Mouse (Mus musculus) MEL (cell line): ENCODE measurements around the gene Ppt2. TPM values are rescaled to one million over a fixed set of nuclear protein-coding genes. Genes with fewer than 3 reads are reported as not detected.

ENCODE experiments used
- DNase-seq: peaks from one replicate; pipeline ENCODE4 v3.0.0; 2011; ENCODE audit warnings: low read depth, low spot score
- H3K27ac ChIP-seq: 2 replicates; pipeline ENCODE4 v1.5.1; 2012; ENCODE audit warnings: low read depth, mild to moderate bottlenecking, control low read depth, low read length, moderate library complexity; ENCODE audit not compliant: control insufficient read depth
- H3K27me3 ChIP-seq, 2 experiments: fragments of 150-350 bp in 1 of 2; sonication (generic) in 1 of 2; 2 replicates each; pipeline ENCODE4 v1.6.1; 2012; ENCODE audit warnings: low read length in 2 of 2, mild to moderate bottlenecking in 2 of 2, improper control_type of control experiment in 1 of 2, moderate library complexity in 1 of 2; ENCODE audit not compliant: insufficient read depth in 2 of 2, control insufficient read depth in 1 of 2
- H3K36me3 ChIP-seq, 2 experiments: 2 replicates each; pipeline ENCODE4 v1.6.1; 2012 to 2014; ENCODE audit warnings: low read length in 2 of 2, improper control_type of control experiment in 1 of 2, inconsistent platforms in 1 of 2, mild to moderate bottlenecking in 1 of 2; ENCODE audit not compliant: insufficient read depth in 2 of 2, control insufficient read depth in 1 of 2
- H3K4me1 ChIP-seq, 2 experiments: fragments of 150-350 bp in 1 of 2; sonication (generic) in 1 of 2; 2 replicates each; pipeline ENCODE4 v1.6.1; 2012; ENCODE audit warnings: low read length in 2 of 2, improper control_type of control experiment in 1 of 2, mild to moderate bottlenecking in 1 of 2; ENCODE audit not compliant: insufficient read depth in 2 of 2, control insufficient read depth in 1 of 2
- H3K4me3 ChIP-seq, 2 experiments: fragments of 150-350 bp in 1 of 2; sonication (generic) in 1 of 2; 2 replicates each; pipeline ENCODE4 v1.5.1; 2012; ENCODE audit warnings: low read depth in 2 of 2, low read length in 2 of 2, mild to moderate bottlenecking in 2 of 2, moderate library complexity in 2 of 2, control low read depth in 1 of 2, improper control_type of control experiment in 1 of 2; ENCODE audit not compliant: control insufficient read depth in 1 of 2, insufficient read depth in 1 of 2
- H3K79me2 ChIP-seq: 2 replicates; pipeline ENCODE4 v1.6.1; 2012; ENCODE audit warnings: mild to moderate bottlenecking, low read length, moderate library complexity; ENCODE audit not compliant: control insufficient read depth, poor library complexity, insufficient read depth
- H3K9ac ChIP-seq: 2 replicates; pipeline ENCODE4 v1.6.1; 2012; ENCODE audit warnings: low read depth, mild to moderate bottlenecking, control low read depth, low read length, moderate library complexity; ENCODE audit not compliant: control insufficient read depth, poor library complexity, severe bottlenecking
- H3K9me3 ChIP-seq: fragments of 150-350 bp; sonication (generic); replicated peaks from 2 replicates; pipeline ENCODE4 v1.6.1; 2012; ENCODE audit warnings: mild to moderate bottlenecking, low read length, improper control_type of control experiment, moderate library complexity; ENCODE audit not compliant: insufficient read depth
- CHD1 ChIP-seq: IDR thresholded peaks from 2 replicates; pipeline ENCODE4 v1.6.1; 2012; ENCODE audit warnings: low read depth, mild to moderate bottlenecking, inconsistent platforms, low read length, improper control_type of control experiment
- CHD2 ChIP-seq: IDR thresholded peaks from 2 replicates; pipeline ENCODE4 v1.6.1; 2011; ENCODE audit warnings: low read length, improper control_type of control experiment
- EP300 ChIP-seq, 2 experiments: IDR thresholded peaks; 2 replicates each; pipeline ENCODE4 v1.6.1; 2011; ENCODE audit warnings: improper control_type of control experiment in 2 of 2, low read length in 2 of 2, low read depth in 1 of 2, mild to moderate bottlenecking in 1 of 2
- GATA1 ChIP-seq: IDR thresholded peaks from 2 replicates; pipeline ENCODE4 v1.6.1; 2011; ENCODE audit warnings: low read depth, low read length, improper control_type of control experiment
- JUND ChIP-seq: IDR thresholded peaks from 2 replicates; pipeline ENCODE4 v1.6.1; 2011; ENCODE audit warnings: low read depth, mild to moderate bottlenecking, improper control_type of control experiment, low read length
- KAT2A ChIP-seq: conservative IDR thresholded peaks from 2 replicates; pipeline ENCODE4 v1.6.1; 2012; ENCODE audit warnings: low read depth, low read length, improper control_type of control experiment, inconsistent platforms
- MAFK ChIP-seq: IDR thresholded peaks from 2 replicates; pipeline ENCODE4 v1.6.1; 2011; ENCODE audit warnings: low read depth, mild to moderate bottlenecking, low read length, improper control_type of control experiment, borderline replicate concordance
- MAZ ChIP-seq: IDR thresholded peaks from 2 replicates; pipeline ENCODE4 v1.6.1; 2012; ENCODE audit warnings: low read depth, mild to moderate bottlenecking, inconsistent platforms, low read length, improper control_type of control experiment
- MEF2A ChIP-seq: IDR thresholded peaks from 2 replicates; pipeline ENCODE4 v1.6.1; 2014; ENCODE audit warnings: low read depth, mild to moderate bottlenecking, inconsistent platforms, low read length, improper control_type of control experiment; ENCODE audit not compliant: poor library complexity, insufficient replicate concordance, severe bottlenecking; ENCODE audit errors: extremely low read depth
- MYC ChIP-seq: IDR thresholded peaks from 2 replicates; pipeline ENCODE4 v1.6.1; 2011; ENCODE audit warnings: low read depth, mild to moderate bottlenecking, low read length, improper control_type of control experiment, moderate library complexity
- NELFE ChIP-seq: IDR thresholded peaks from 2 replicates; pipeline ENCODE4 v1.6.1; 2011; ENCODE audit warnings: low read depth, low read length, improper control_type of control experiment
- POLR2AphosphoS5 ChIP-seq: IDR thresholded peaks from 2 replicates; pipeline ENCODE4 v1.6.1; 2012; ENCODE audit warnings: low read depth, borderline replicate concordance, mild to moderate bottlenecking, inconsistent platforms, low read length, moderate library complexity, mixed read lengths
- TCF12 ChIP-seq: IDR thresholded peaks from 2 replicates; pipeline ENCODE4 v1.6.1; 2014; ENCODE audit warnings: low read depth, mild to moderate bottlenecking, inconsistent platforms, low read length, improper control_type of control experiment, moderate library complexity
- ZC3H11A ChIP-seq: IDR thresholded peaks from 2 replicates; pipeline ENCODE4 v1.6.1; 2012; ENCODE audit warnings: low read depth, mild to moderate bottlenecking, inconsistent platforms, low read length, improper control_type of control experiment
- ZKSCAN1 ChIP-seq: IDR thresholded peaks from 2 replicates; pipeline ENCODE4 v1.6.1; 2012; ENCODE audit warnings: low read depth, mild to moderate bottlenecking, inconsistent platforms, low read length, improper control_type of control experiment, moderate library complexity
- polyA plus RNA-seq, 2 experiments: library from polyadenylated mRNA; stranded (reverse) in 1 of 2; unstranded in 1 of 2; fragments of >175 nt in 1 of 2; fragments of >200 nt in 1 of 2; gene quantifications; 2 replicates each; pipeline versions ENCODE4 v1.2.1 to v1.2.4; 2012; ENCODE audit warnings: low replicate concordance in 2 of 2, low read depth in 1 of 2; ENCODE audit not compliant: insufficient read length in 2 of 2, insufficient read depth in 1 of 2, missing spikeins in 1 of 2
- total RNA-seq: library from RNA; depleted of rRNA; stranded (reverse); fragments of 300-350 nt; gene quantifications from 2 replicates; pipeline ENCODE4 v1.2.3, GENCODE M21; 2012; rRNA removed

Gene Ppt2
- total and polyA plus RNA-seq, 3 experiments, result 29.2 to 147 (median 67.1) TPM

- no peak overlapping the region for H3K4me3 ChIP-seq
- H3K27ac ChIP-seq, result no peak overlapping the region
- DNase-seq, result no peak
- H3K79me2 ChIP-seq, result no peaks in the 10 kb centered on the region
- H3K4me1 ChIP-seq, result no peaks in the 10 kb centered on the region
- no peak overlapping the region for H3K9ac ChIP-seq
- H3K27me3 ChIP-seq, result peaks cover 0 to 4% of the 10 kb centered on the region in 2 experiments; a peak in 2 of 4 replicates
- H3K36me3 ChIP-seq, result no peaks in the 10 kb centered on the region
- no peaks in the 10 kb centered on the region for H3K9me3 ChIP-seq
- TF ChIP-seq ZC3H11A (no peak), JUND (no peak), TCF12 (no peak), MAZ (no peak), MAFK (no peak)
Observed at GRCm38 (mm10) chr17:34569919-34570318, 58.4 kb downstream of the Ppt2 start.

GRCm38 (mm10) chr17:34568421-34568820, 59.9 kb downstream of the Ppt2 start:
- Histone ChIP-seq H3K36me3 (no peaks in the 10 kb centered on the region), H3K79me2 (no peaks in the 10 kb centered on the region), H3K4me3 (no peak overlapping the region), H3K27me3 (peaks cover 0 to 4% of the 10 kb centered on the region in 2 experiments; a peak in 2 of 4 replicates)
- TF ChIP-seq MAZ, result no peak
- no peak for TF ChIP-seq MYC
- TF ChIP-seq MEF2A, result no peak
- no peak for TF ChIP-seq EP300 (IDR thresholded peaks at IDR 0.05; ENCODE audit: low read depth in 1 of 2, low read length in 2 of 2)
- TF ChIP-seq POLR2AphosphoS5, result no peak
- no peak for TF ChIP-seq NELFE
- TF ChIP-seq ZKSCAN1, result no peak
- TF ChIP-seq GATA1, result no peak
- TF ChIP-seq, all 39 proteins: peak for 0
- H3K9ac ChIP-seq, result no peak overlapping the region
- H3K9me3 ChIP-seq, result no peaks in the 10 kb centered on the region
- H3K4me1 ChIP-seq, result no peaks in the 10 kb centered on the region; a peak in 1 of 4 replicates
- no peak overlapping the region for H3K27ac ChIP-seq
- DNase-seq, result no peak

- peaks cover 0 to 4% of the 10 kb centered on the region in 2 experiments; a peak in 2 of 4 replicates for H3K27me3 ChIP-seq
- no peak for DNase-seq
- no peak for TF ChIP-seq POLR2AphosphoS5
- no peak for TF ChIP-seq KAT2A
- TF ChIP-seq CHD2, result no peak
- TF ChIP-seq CHD1, result no peak
Observed at GRCm38 (mm10) chr17:34567311-34567710, 61.0 kb downstream of the Ppt2 start.

More at GRCm38 (mm10) chr17:34567311-34567710, 61.0 kb downstream of the Ppt2 start:
- H3K79me2 ChIP-seq, result no peaks in the 10 kb centered on the region
- H3K36me3 ChIP-seq, result no peaks in the 10 kb centered on the region
- H3K9ac ChIP-seq, result no peak overlapping the region
- no peak overlapping the region for H3K4me3 ChIP-seq
- no peaks in the 10 kb centered on the region for H3K9me3 ChIP-seq
- H3K27ac ChIP-seq, result no peak overlapping the region
- no peaks in the 10 kb centered on the region; a peak in 1 of 4 replicates for H3K4me1 ChIP-seq

Other genes starting within 250 kb of the Ppt2 start
- not detected in 2 replicates for gene BC051142, start 229.7 kb downstream of the Ppt2 start, total RNA-seq
- gene BC051142, start 229.7 kb downstream of the Ppt2 start, polyA plus RNA-seq, result under 1 TPM in 1 of 2 experiments, not detected in 1; 0.06 TPM
- gene Btnl4, start 151.2 kb downstream of the Ppt2 start, total RNA-seq, result not detected in 2 replicates
- gene Btnl4, start 151.2 kb downstream of the Ppt2 start, polyA plus RNA-seq, result not detected
- not detected in 2 replicates for gene Btnl6, start 111.2 kb downstream of the Ppt2 start, total RNA-seq
- not detected for gene Btnl6, start 111.2 kb downstream of the Ppt2 start, polyA plus RNA-seq
- 0.10 and 0.15 TPM in 2 replicates for gene Notch4, start 64.2 kb downstream of the Ppt2 start, total RNA-seq
- 10 to 100 TPM in 1 of 2 experiments, under 1 TPM in 1; 0.33 to 21.9 TPM for gene Notch4, start 64.2 kb downstream of the Ppt2 start, polyA plus RNA-seq
- gene Gpsm3, start 38.7 kb downstream of the Ppt2 start, total RNA-seq, result 10.6 and 12.0 TPM in 2 replicates
- 10 to 100 TPM in 1 of 2 experiments, not detected in 1; 37.8 TPM for gene Gpsm3, start 38.7 kb downstream of the Ppt2 start, polyA plus RNA-seq
- gene Pbx2, start 37.2 kb downstream of the Ppt2 start, total RNA-seq, result 40.3 and 42.4 TPM in 2 replicates
- 10 to 100 TPM in 1 of 2 experiments, not detected in 1; 76.7 TPM for gene Pbx2, start 37.2 kb downstream of the Ppt2 start, polyA plus RNA-seq
- 0.27 and 0.62 TPM in 2 replicates for gene Ager, start 30.6 kb downstream of the Ppt2 start, total RNA-seq
- 1 to 10 TPM in 1 of 2 experiments, not detected in 1; 3.7 TPM for gene Ager, start 30.6 kb downstream of the Ppt2 start, polyA plus RNA-seq
- gene Rnf5, start 24.8 kb downstream of the Ppt2 start, total RNA-seq, result 23.5 and 24.8 TPM in 2 replicates
- gene Rnf5, start 24.8 kb downstream of the Ppt2 start, polyA plus RNA-seq, result 10 to 100 TPM in 1 of 2 experiments, not detected in 1; 85.1 TPM
- gene Agpat1, start 24.2 kb downstream of the Ppt2 start, total RNA-seq, result 81.5 and 85.2 TPM in 2 replicates
- gene Agpat1, start 24.2 kb downstream of the Ppt2 start, polyA plus RNA-seq, result 100 to 1,000 TPM in 1 of 2 experiments, not detected in 1; 153 TPM
- gene Egfl8, start 12.5 kb downstream of the Ppt2 start, total RNA-seq, result 0.56 and 0.89 TPM in 2 replicates
- 1 to 10 TPM in 1 of 2 experiments, not detected in 1; 1.6 TPM for gene Egfl8, start 12.5 kb downstream of the Ppt2 start, polyA plus RNA-seq
- gene Prrt1, start 1.0 kb upstream of the Ppt2 start, total RNA-seq, result not detected in 2 replicates
- 1 to 10 TPM in 1 of 2 experiments, not detected in 1; 1.0 TPM for gene Prrt1, start 1.0 kb upstream of the Ppt2 start, polyA plus RNA-seq
- 4.4 and 7.0 TPM in 2 replicates for gene Fkbpl, start 16.3 kb upstream of the Ppt2 start, total RNA-seq
- 1 to 10 TPM in 1 of 2 experiments, not detected in 1; 6.4 TPM for gene Fkbpl, start 16.3 kb upstream of the Ppt2 start, polyA plus RNA-seq
- 39.6 and 45.3 TPM in 2 replicates for gene Atf6b, start 18.6 kb upstream of the Ppt2 start, total RNA-seq
- gene Atf6b, start 18.6 kb upstream of the Ppt2 start, polyA plus RNA-seq, result 100 to 1,000 TPM in 1 of 2 experiments, not detected in 1; 101 TPM
- gene Tnxb, start 42.0 kb upstream of the Ppt2 start, total RNA-seq, result 0.16 and 0.27 TPM in 2 replicates
- under 1 TPM in 1 of 2 experiments, not detected in 1; 0.28 TPM for gene Tnxb, start 42.0 kb upstream of the Ppt2 start, polyA plus RNA-seq
- gene C4b, start 115.4 kb upstream of the Ppt2 start, total RNA-seq, result 0.08 TPM in 1 of 2 replicates, not detected in the other
- gene C4b, start 115.4 kb upstream of the Ppt2 start, polyA plus RNA-seq, result under 1 TPM in 1 of 2 experiments, not detected in 1; 0.24 TPM
- gene Cyp21a1, start 176.1 kb upstream of the Ppt2 start, total RNA-seq, result not detected in 2 replicates
- not detected for gene Cyp21a1, start 176.1 kb upstream of the Ppt2 start, polyA plus RNA-seq
- 33.6 and 43.3 TPM in 2 replicates for gene Stk19, start 208.4 kb upstream of the Ppt2 start, total RNA-seq
- 10 to 100 TPM in 1 of 2 experiments, not detected in 1; 56.5 TPM for gene Stk19, start 208.4 kb upstream of the Ppt2 start, polyA plus RNA-seq
- 15.2 and 18.0 TPM in 2 replicates for gene Dxo, start 208.5 kb upstream of the Ppt2 start, total RNA-seq
- 10 to 100 TPM in 1 of 2 experiments, not detected in 1; 39.7 TPM for gene Dxo, start 208.5 kb upstream of the Ppt2 start, polyA plus RNA-seq
- gene Skiv2l, start 221.7 kb upstream of the Ppt2 start, total RNA-seq, result 29.6 and 34.9 TPM in 2 replicates
- 10 to 100 TPM in 1 of 2 experiments, not detected in 1; 47.0 TPM for gene Skiv2l, start 221.7 kb upstream of the Ppt2 start, polyA plus RNA-seq
- gene Nelfe, start 221.9 kb upstream of the Ppt2 start, total RNA-seq, result 58.8 and 67.6 TPM in 2 replicates
- gene Nelfe, start 221.9 kb upstream of the Ppt2 start, polyA plus RNA-seq, result 100 to 1,000 TPM in 1 of 2 experiments, not detected in 1; 192 TPM
- gene Cfb, start 234.0 kb upstream of the Ppt2 start, total RNA-seq, result 0.19 and 0.20 TPM in 2 replicates
- 1 to 10 TPM in 1 of 2 experiments, not detected in 1; 3.1 TPM for gene Cfb, start 234.0 kb upstream of the Ppt2 start, polyA plus RNA-seq